Mouse (Mus musculus): Measurements from ENCODE around the gene Armc5.

DNA sequence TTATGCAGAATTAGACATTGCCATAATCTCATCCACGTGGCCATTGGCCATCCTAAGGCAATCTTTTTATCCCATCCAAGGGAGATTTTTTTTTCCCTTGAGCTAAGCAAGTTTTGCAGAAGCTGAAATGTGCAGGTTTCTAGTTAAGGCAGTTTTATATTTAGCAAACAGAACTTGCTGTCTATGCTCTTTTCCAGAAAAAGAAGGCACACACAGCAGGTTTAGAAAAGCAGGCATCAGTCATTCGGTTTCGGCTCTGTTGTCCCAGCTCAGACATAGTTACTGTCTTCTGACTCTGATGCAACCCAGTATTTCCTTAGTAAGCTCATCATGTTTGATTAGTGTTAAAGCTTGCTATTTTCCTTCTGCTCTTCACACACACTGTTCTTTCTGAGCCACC is 16.2 kb upstream of the Armc5 start:
- TF ChIP-seq POLR2A (IDR thresholded peaks at IDR 0.05; ENCODE audit: low read depth, low read length) (no peak), CTCF (IDR thresholded peaks at IDR 0.05; ENCODE audit: borderline replicate concordance, insufficient read depth, low read length) (no peak)
